Mouse (Mus musculus) CH12.LX (cell line): ENCODE data around the gene Nkx6-2.

Source experiments
- BHLHE40 ChIP-seq: IDR thresholded peaks from 2 replicates; pipeline ENCODE4 v1.6.1; 2011; ENCODE audit warnings: mild to moderate bottlenecking, low read depth, low read length, improper control_type of control experiment
- CHD1 ChIP-seq: IDR thresholded peaks from 2 replicates; pipeline ENCODE4 v1.6.1; 2012; ENCODE audit warnings: low read depth, low read length, improper control_type of control experiment, inconsistent platforms
- CTCF ChIP-seq, 2 experiments: IDR thresholded peaks in 1 of 2; conservative IDR thresholded peaks in 1 of 2; 2 replicates each; pipeline ENCODE4 v1.5.1; 2011 to 2012; ENCODE audit warnings: low read depth in 2 of 2, low read length in 2 of 2, improper control_type of control experiment in 1 of 2, inconsistent platforms in 1 of 2, mild to moderate bottlenecking in 1 of 2, moderate library complexity in 1 of 2
- ELF1 ChIP-seq: IDR thresholded peaks from 2 replicates; pipeline ENCODE4 v1.6.1; 2014; ENCODE audit warnings: low read depth, mild to moderate bottlenecking, inconsistent platforms, low read length, improper control_type of control experiment
- EP300 ChIP-seq: IDR thresholded peaks from 2 replicates; pipeline ENCODE4 v1.6.1; 2011; ENCODE audit warnings: low read length, improper control_type of control experiment
- ETS1 ChIP-seq: conservative IDR thresholded peaks from 2 replicates; pipeline ENCODE4 v1.6.1; 2012; ENCODE audit warnings: low read depth, mild to moderate bottlenecking, inconsistent platforms, low read length, improper control_type of control experiment, moderate library complexity
- HCFC1 ChIP-seq: IDR thresholded peaks from 2 replicates; pipeline ENCODE4 v1.6.1; 2012; ENCODE audit warnings: low read depth, mild to moderate bottlenecking, inconsistent platforms, low read length, improper control_type of control experiment
- MEF2A ChIP-seq: IDR thresholded peaks from 2 replicates; pipeline ENCODE4 v1.6.1; 2014; ENCODE audit warnings: low read depth, mild to moderate bottlenecking, inconsistent platforms, low read length, improper control_type of control experiment, borderline replicate concordance
- POLR2A ChIP-seq: IDR thresholded peaks from 2 replicates; pipeline ENCODE4 v1.6.1; 2011; ENCODE audit warnings: low read depth, mild to moderate bottlenecking, improper control_type of control experiment, low read length

GRCm38 (mm10) chr7:139565998-139566397 is 16.6 kb downstream of the Nkx6-2 start:
- TF ChIP-seq CTCF (conservative IDR thresholded peaks at IDR 0.05 in 1 of 2, IDR thresholded peaks at IDR 0.05 in 1 of 2; ENCODE audit: low read depth in 2 of 2, low read length in 2 of 2) = no peak
- no peak for TF ChIP-seq MEF2A
- TF ChIP-seq HCFC1 = no peak
- TF ChIP-seq ELF1 = no peak
- no peak for TF ChIP-seq ETS1
- TF ChIP-seq POLR2A = no peak
- no peak for TF ChIP-seq BHLHE40
- TF ChIP-seq CHD1 = no peak
- no peak for TF ChIP-seq EP300
